Mouse (Mus musculus): ENCODE measurements around the gene Olfr1371. TPM values are rescaled to one million over a fixed set of nuclear protein-coding genes. Genes with fewer than 3 reads are reported as not detected.
A peak's percentile ranks its signal among the peaks of the same experiment; 100 is the strongest.
"Not testable (repeated sequence)": the region's sequence is repeated elsewhere in the genome, so short reads cannot be mapped to it uniquely, and the experiment has no call there.

Olfr1371 gene
- polyA plus RNA-seq, 1 experiment from 2014 or later: not detected

DNA sequence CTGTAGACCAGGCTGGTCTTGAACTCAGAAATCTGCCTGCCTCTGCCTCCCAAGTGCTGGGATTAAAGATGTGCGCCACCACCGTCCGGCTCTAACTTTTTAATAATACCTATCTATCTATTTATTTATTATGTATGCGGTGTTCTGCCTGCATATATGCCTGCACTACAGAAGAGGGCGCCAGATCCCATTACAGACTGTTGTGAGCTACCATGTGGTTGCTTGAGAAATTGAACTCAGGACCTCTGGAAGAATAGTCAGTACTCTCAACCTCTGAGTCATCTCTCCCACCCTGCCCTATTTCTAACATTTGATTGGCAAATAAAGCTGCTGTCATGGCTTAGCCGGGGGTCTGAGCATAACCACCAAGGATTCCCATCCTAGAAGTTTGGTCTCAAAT, 9.1 kb upstream of the Olfr1371 start:
- no peak overlapping the region for H3K4me2 ChIP-seq
- no peaks in the 10 kb centered on the region for H3K36me3 ChIP-seq
- peaks cover 7% of the 10 kb centered on the region; the same call in 1 of the 2 replicates for H3K27me3 ChIP-seq
- 69% methylated on average over 6 of the region's 6 CpGs for WGBS
- H3K27ac ChIP-seq: no peak overlapping the region
- peaks cover 16% of the 10 kb centered on the region for H3K4me1 ChIP-seq
- no peak for ATAC-seq (replicated peaks; ENCODE audit: low FRiP score)
- no peak overlapping the region for H3K4me3 ChIP-seq (replicated peaks)
- no peak overlapping the region for H3K9ac ChIP-seq
- no peaks in the 10 kb centered on the region for H3K9me3 ChIP-seq (replicated peaks)

DNA sequence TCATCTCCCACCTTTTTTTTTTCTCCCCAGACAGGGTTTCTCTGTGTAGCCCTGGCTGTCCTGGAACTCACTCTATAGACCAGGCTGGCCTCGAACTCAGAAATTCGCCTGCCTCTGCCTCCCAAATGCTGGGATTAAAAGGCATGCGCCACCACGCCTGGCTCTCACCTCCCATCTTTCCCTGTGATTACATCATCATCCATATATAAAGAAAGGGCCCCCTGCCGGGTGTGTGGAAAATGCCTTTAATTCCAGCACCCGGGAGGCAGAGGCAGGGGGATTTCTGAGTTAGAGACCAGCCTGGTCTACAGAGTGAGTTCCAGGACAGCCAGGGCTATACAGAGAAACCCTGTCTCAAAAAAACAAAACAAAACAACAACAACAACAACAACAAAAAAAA, 8.1 kb upstream of the Olfr1371 start:
- not testable (repeated sequence) for ATAC-seq (replicated peaks; ENCODE audit: low FRiP score); H3K9ac ChIP-seq; H3K27ac ChIP-seq; H3K36me3 ChIP-seq; H3K27me3 ChIP-seq; H3K4me2 ChIP-seq; H3K4me3 ChIP-seq (replicated peaks); H3K9me3 ChIP-seq (replicated peaks)
- WGBS: 91% methylated on average over 6 of the region's 6 CpGs
- peaks cover 16% of the 10 kb centered on the region for H3K4me1 ChIP-seq

DNA sequence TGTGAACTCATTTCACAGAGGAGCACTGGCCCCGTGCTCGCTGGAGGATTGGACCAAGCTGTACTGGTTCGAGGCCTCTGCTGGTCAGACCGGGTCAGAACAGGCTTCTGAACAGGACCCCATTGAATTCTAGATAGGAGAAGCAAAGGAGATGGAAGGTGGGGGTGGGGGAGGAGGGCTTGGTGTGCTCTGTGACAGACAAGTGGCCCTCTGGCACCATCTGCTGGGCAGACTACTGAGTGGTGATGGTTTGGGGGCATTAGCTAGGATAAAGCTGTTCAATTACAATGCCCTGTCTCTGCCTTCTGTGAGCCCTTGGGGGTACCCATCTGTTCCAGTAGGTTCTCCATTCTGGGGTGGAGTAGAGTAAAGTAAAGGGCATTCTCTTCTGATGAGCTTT, 6.5 kb upstream of the Olfr1371 start:
- H3K4me2 ChIP-seq: 0 out of 2 replicates have a peak overlapping the region, but pooled peaks have one; percentile 19
- ATAC-seq (replicated peaks; ENCODE audit: low FRiP score): no peak
- H3K27me3 ChIP-seq: peaks cover 7% of the 10 kb centered on the region; the same call in 1 of the 2 replicates
- WGBS: 4% methylated on average over 4 of the region's 4 CpGs
- H3K36me3 ChIP-seq: no peaks in the 10 kb centered on the region
- no peaks in the 10 kb centered on the region for H3K9me3 ChIP-seq (replicated peaks)
- peaks cover 16% of the 10 kb centered on the region for H3K4me1 ChIP-seq
- no peak overlapping the region for H3K4me3 ChIP-seq (replicated peaks)
- H3K9ac ChIP-seq: no peak overlapping the region
- no peak overlapping the region for H3K27ac ChIP-seq

DNA sequence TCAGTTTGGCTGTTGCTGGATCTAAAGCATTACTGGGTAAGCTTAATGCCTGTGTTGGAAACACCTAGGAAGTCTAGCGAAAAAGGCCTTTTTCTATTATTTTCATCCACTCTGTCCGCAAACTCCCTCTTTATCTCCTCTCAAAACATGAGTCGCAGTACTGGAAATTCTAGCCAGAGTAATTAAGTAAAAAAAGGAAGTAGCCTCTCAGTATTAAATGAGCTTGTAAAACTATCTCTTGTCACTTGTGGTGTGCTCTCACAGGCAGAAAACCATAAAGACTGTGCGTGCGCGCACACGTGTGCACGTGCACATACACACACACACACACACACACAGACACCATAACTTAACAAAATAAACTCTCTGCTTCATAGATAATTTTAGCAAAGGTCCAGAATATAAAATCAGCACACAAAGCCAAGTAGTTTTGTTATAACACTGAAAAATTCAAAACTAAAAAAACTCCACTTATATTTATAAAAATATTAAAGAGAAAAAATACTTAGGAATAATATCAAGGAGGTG, 17.2 kb downstream of the Olfr1371 start:
- ATAC-seq (replicated peaks; ENCODE audit: low FRiP score); H3K27me3 ChIP-seq: not testable (repeated sequence)
- 82% methylated on average over 8 of the region's 8 CpGs for WGBS

DNA sequence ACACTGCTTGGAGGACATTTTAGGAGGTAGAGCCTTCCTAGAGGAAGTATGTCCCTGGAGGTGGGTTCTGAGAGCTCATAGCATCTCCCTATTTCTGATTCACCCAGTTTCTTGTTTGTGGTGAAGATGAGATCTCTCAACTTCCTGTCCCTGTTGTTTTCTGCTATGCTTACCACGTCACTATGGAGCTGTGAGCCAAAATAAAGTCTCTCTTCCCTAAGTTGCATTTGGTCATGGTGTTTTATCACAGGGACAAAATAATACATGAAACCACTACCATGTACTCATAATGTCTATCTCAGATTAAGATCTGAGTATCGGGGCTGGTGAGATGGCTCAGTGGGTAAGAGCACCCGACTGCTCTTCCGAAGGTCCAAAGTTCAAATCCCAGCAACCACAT, 33.1 kb downstream of the Olfr1371 start:
- H3K9me3 ChIP-seq (replicated peaks); H3K27me3 ChIP-seq; ATAC-seq (replicated peaks; ENCODE audit: low FRiP score); H3K4me1 ChIP-seq; H3K4me2 ChIP-seq; H3K4me3 ChIP-seq (replicated peaks); H3K36me3 ChIP-seq; H3K9ac ChIP-seq; H3K27ac ChIP-seq: not testable (repeated sequence)
- WGBS: 88% methylated on average over 4 of the region's 4 CpGs

More for the DNA sequence above, 17.2 kb downstream of the Olfr1371 start:
- H3K4me2 ChIP-seq; H3K9me3 ChIP-seq (replicated peaks); H3K27ac ChIP-seq; H3K36me3 ChIP-seq; H3K4me1 ChIP-seq; H3K4me3 ChIP-seq (replicated peaks); H3K9ac ChIP-seq: not testable (repeated sequence)

DNA sequence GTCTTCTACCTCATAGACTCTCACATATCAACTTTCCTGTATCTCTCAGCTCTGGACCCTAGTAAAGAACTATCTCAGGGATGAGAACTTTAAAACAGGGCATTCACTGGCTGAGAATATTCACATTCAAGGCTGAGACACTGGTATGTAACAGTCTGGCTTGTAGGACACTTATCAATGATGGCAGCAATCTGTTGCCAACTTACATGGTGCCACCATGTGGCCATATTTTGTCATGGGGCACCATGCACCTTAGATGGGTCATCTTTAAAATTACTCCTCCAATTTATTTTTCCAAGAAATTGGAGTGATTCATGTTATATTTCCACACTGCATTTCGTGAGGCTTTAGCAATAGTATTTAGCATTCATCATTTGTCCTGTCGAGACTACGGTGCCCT, 33.9 kb downstream of the Olfr1371 start:
- not testable (repeated sequence) for H3K4me1 ChIP-seq; H3K4me3 ChIP-seq (replicated peaks); H3K4me2 ChIP-seq; H3K27me3 ChIP-seq; ATAC-seq (replicated peaks; ENCODE audit: low FRiP score); H3K9me3 ChIP-seq (replicated peaks); H3K27ac ChIP-seq; H3K36me3 ChIP-seq; H3K9ac ChIP-seq
- WGBS: 82% methylated on average over 2 of the region's 3 CpGs

DNA sequence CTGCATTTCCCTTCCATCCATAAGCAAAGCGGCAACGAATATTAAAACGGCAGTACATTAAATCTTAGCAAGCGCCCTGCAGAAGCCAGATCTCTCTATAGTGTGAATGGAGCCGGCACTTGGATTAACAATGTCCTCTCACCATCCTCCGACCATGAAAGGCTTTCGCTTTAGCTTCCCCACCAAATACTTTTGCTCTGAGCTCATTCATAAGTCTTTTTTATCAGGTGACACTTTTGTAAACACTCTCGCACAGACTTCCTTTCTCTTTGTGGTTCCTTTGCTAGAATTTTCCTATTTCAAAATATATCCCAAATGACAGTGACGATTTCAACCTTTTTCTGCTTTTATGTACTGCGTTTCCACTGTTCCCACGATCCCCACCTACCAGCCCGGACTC, 45.3 kb downstream of the Olfr1371 start:
- WGBS: 16% methylated on average over 12 of the region's 12 CpGs
- H3K4me3 ChIP-seq (replicated peaks): peak overlapping the region; percentile 56
- peaks cover 60% of the 10 kb centered on the region for H3K27me3 ChIP-seq
- no peaks in the 10 kb centered on the region for H3K9me3 ChIP-seq (replicated peaks)
- H3K36me3 ChIP-seq: no peaks in the 10 kb centered on the region
- peaks cover 14% of the 10 kb centered on the region for H3K4me1 ChIP-seq
- H3K4me2 ChIP-seq: peak overlapping the region; percentile 87
- no peak overlapping the region for H3K27ac ChIP-seq
- ATAC-seq (replicated peaks; ENCODE audit: low FRiP score): no peak
- peak overlapping the region; percentile 36; the same call in 1 of the 2 replicates for H3K9ac ChIP-seq

DNA sequence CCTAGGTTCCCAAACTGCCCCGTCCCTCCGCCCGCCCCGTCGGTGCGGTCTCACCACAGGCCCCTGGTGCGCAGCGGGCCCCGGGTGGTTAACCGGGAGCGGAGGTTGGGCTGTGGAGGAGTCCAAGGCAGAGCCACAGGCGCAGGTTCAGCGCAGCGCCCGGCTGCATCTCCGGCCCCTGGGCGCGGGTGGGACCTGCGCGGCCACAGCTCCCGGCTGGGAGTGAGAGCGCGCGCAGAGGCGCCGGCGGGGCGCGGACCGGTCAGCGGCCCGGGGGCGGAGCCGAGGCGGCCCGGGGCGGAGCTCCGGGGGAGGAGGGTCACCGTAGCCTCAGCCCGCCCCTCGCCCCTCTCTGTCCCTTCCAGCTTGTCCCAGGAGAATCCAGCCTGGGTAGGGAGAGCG, 45.9 kb downstream of the Olfr1371 start:
- Histone ChIP-seq H3K4me1 (peaks cover 14% of the 10 kb centered on the region), H3K9ac (peak overlapping the region; percentile 41), H3K4me3 (replicated peaks) (peak overlapping the region; percentile 56), H3K4me2 (peak overlapping the region; percentile 87), H3K27me3 (peaks cover 58% of the 10 kb centered on the region)
- H3K27ac ChIP-seq; H3K36me3 ChIP-seq; H3K9me3 ChIP-seq (replicated peaks): not testable (repeated sequence)
- ATAC-seq (replicated peaks; ENCODE audit: low FRiP score): peak; percentile 91
- WGBS: under 1% methylated on average over 41 of the region's 42 CpGs

DNA sequence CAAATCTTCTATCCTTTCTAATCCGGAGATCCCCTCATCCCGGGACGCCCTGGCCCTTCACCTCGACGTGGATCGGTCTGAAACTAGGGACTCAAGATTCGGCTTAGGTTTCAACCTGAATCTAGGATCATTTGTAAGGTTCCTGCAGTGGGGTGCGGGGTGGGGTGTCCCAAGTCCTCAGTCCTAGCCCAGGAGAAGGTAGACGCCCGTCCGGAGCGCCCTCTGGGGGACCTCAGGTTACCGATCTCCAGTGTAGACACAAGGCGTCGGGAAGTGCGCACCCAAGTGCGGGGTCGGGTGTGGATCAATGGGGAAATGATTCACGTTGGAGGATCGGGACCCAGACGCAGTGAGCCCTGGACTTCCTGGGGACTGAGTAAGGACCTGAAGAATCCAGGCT, 46.7 kb downstream of the Olfr1371 start:
- WGBS: 2% methylated on average over 21 of the region's 21 CpGs
- H3K4me3 ChIP-seq (replicated peaks): peak overlapping the region; percentile 56
- no peak overlapping the region for H3K9ac ChIP-seq
- H3K27ac ChIP-seq: no peak overlapping the region
- H3K27me3 ChIP-seq: peaks cover 52% of the 10 kb centered on the region
- H3K9me3 ChIP-seq (replicated peaks): no peaks in the 10 kb centered on the region
- no peak for ATAC-seq (replicated peaks; ENCODE audit: low FRiP score)
- no peaks in the 10 kb centered on the region for H3K36me3 ChIP-seq
- peaks cover 14% of the 10 kb centered on the region for H3K4me1 ChIP-seq
- H3K4me2 ChIP-seq: peak overlapping the region; percentile 87

DNA sequence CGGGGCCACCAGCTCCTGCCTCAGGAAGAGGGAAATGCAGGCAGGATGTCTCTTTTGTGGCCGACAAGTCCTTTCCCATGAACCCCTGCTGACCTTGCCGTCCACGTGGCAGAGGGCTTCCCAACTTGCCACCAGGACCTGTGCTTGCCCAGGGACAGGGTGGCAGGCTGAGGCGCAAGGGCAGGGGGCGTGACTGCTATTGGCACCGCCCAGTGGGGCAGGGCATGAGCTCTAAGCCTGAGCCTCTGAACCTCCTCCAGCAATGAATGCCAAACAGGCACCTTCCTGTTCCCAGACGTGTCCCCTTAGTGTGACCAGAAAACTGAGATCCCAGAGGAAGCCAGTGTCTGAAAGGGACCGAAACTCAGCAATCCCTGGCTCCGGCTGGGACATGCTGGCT, 49.9 kb downstream of the Olfr1371 start:
- H3K4me2 ChIP-seq: no peak overlapping the region
- no peak for ATAC-seq (replicated peaks; ENCODE audit: low FRiP score)
- no peak overlapping the region for H3K4me3 ChIP-seq (replicated peaks)
- no peak overlapping the region for H3K27ac ChIP-seq
- peaks cover 27% of the 10 kb centered on the region for H3K27me3 ChIP-seq
- H3K36me3 ChIP-seq: no peaks in the 10 kb centered on the region
- H3K9me3 ChIP-seq (replicated peaks): no peaks in the 10 kb centered on the region
- peaks cover 14% of the 10 kb centered on the region for H3K4me1 ChIP-seq
- H3K9ac ChIP-seq: no peak overlapping the region
- 36% methylated on average over 10 of the region's 10 CpGs for WGBS

Other genes starting within 250 kb of the Olfr1371 start
- 95.7 and 96.9 TPM in 2 replicates for gene Cdkn2aipnl, start 246.3 kb downstream of the Olfr1371 start, polyA plus RNA-seq (2015; fragmentation: Nextera tagmentation; extraction: Ambion mirVana)
- gene Ube2b, start 213.2 kb downstream of the Olfr1371 start, polyA plus RNA-seq (2015; fragmentation: Nextera tagmentation; extraction: Ambion mirVana): 211 and 228 TPM in 2 replicates
- 8.4 and 8.7 TPM in 2 replicates for gene Cdkl3, start 209.8 kb downstream of the Olfr1371 start, polyA plus RNA-seq (2015; fragmentation: Nextera tagmentation; extraction: Ambion mirVana)
- 80.2 and 80.6 TPM in 2 replicates for gene Ppp2ca, start 115.3 kb downstream of the Olfr1371 start, polyA plus RNA-seq (2015; fragmentation: Nextera tagmentation; extraction: Ambion mirVana)
- gene Olfr1373, start 68.5 kb downstream of the Olfr1371 start, polyA plus RNA-seq (2015; fragmentation: Nextera tagmentation; extraction: Ambion mirVana): not detected in 2 replicates
- gene Skp1a, start 18.0 kb upstream of the Olfr1371 start, polyA plus RNA-seq (2015; fragmentation: Nextera tagmentation; extraction: Ambion mirVana): 790 and 863 TPM in 2 replicates
- 15.4 and 15.5 TPM in 2 replicates for gene Tcf7, start 69.0 kb upstream of the Olfr1371 start, polyA plus RNA-seq (2015; fragmentation: Nextera tagmentation; extraction: Ambion mirVana)
- 336 and 358 TPM in 2 replicates for gene Vdac1, start 146.9 kb upstream of the Olfr1371 start, polyA plus RNA-seq (2015; fragmentation: Nextera tagmentation; extraction: Ambion mirVana)
- gene 9530068E07Rik, start 182.4 kb upstream of the Olfr1371 start, polyA plus RNA-seq (2015; fragmentation: Nextera tagmentation; extraction: Ambion mirVana): 217 and 219 TPM in 2 replicates

Measured in kidney, embryonic 15.5 days (tissue).